Mouse (Mus musculus) erythroblast, adult 5-6 weeks (primary cell): ENCODE results near the gene Pde3a. TPM values are rescaled to one million over a fixed set of nuclear protein-coding genes. Genes with fewer than 3 reads are reported as not detected.

Experiments
- ATAC-seq: replicated peaks from 2 replicates; pipeline ENCODE4 v1.8.0; 2016; ENCODE audit warnings: moderate number of reproducible peaks, mild to moderate bottlenecking, moderate TSS enrichment, inconsistent platforms; ENCODE audit not compliant: poor library complexity, low FRiP score, severe bottlenecking
- total RNA-seq, 2 experiments: library from RNA; stranded (forward) in 1 of 2; stranded (reverse) in 1 of 2; fragments of 150-400 nt in 1 of 2; fragments of 200-764, 138-1000 nt in 1 of 2; gene quantifications; 2 replicates each; pipeline versions ENCODE4 v1.2.3 to v1.2.4; 2015 to 2017; ENCODE audit warnings: low replicate concordance in 2 of 2

The Pde3a gene
- total RNA-seq (2015; ENCODE audit: low replicate concordance), result not detected in 2 replicates
- under 0.01 and 0.28 TPM in 2 replicates for total RNA-seq (2017; ENCODE audit: low replicate concordance)

GRCm38 (mm10) chr6:141248691-141249584 lies at the start of gene Pde3a:
TSS of gene Pde3a (plus strand) at chr6:141249269.
- ATAC-seq, result no peak

DNA sequence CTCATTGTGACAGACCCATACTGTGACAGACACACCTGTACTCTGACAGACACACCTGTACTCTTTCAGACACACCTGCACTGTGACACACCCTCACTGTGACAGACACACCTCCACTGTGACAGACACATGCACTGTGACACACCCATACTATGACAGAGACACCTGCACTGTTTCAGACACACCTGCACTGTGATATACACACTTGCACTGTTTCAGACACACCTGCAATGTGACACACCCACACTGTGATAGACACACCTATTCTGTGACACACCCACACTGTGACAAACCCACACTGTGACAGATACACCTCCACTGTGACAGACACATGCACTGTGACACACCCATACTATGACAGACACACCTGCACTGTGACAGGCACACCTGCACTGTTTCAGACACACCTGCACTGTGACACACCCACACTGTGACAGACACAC lies 48.9 kb upstream of the Pde3a start:
- no peak for ATAC-seq

GRCm38 (mm10) chr6:141207531-141207930 lies 41.5 kb upstream of the Pde3a start:
- no peak for ATAC-seq

DNA sequence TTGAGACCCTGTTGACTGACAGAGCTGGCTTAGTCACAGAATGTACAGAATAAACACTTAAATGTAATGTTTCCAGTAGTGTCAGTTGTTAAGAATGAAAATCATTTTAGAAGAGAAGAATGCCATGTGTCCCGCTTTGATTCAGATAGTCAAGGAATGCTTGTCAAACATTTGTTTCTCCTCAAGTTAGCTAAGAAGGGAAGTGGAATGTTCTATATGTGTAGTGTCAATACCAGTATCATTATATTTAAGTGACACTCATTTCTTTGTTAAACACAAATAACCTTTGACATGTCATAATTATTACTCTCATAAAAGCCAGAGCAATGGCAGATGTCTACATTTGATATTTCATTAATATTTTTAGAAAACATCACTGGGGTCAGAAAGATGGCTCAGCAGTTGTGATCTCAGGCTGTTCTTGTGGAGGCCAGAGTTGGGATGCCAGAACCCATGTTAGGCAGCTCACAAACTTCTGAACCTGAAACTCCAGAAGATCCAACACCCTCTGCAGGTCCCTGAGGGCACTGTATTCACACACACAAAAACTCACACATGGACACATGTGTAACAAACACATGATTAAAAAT lies 40.7 kb upstream of the Pde3a start:
- no peak for ATAC-seq

DNA sequence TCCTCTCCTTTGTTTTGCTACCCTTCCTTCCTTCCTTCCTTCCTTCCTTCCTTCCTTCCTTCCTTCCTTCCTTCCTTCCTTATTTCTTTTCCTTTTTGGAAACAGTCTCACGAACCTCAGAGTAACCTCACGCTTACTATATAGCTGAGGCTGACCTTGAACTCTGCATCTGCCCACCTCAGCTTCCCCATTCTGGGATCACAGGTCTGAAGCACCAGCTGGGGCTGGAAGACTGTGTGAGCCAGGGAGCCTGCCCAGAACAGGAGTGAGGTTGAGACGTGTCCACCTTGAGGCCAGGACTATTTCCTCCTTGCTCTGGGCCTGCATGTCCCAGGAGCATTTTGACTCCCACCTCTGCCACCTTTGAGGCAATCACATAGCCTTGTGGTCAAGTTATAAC lies 39.0 kb upstream of the Pde3a start:
- no peak for ATAC-seq

- ATAC-seq, result no peak
Observed at GRCm38 (mm10) chr6:141221081-141221480, 28.0 kb upstream of the Pde3a start.

DNA sequence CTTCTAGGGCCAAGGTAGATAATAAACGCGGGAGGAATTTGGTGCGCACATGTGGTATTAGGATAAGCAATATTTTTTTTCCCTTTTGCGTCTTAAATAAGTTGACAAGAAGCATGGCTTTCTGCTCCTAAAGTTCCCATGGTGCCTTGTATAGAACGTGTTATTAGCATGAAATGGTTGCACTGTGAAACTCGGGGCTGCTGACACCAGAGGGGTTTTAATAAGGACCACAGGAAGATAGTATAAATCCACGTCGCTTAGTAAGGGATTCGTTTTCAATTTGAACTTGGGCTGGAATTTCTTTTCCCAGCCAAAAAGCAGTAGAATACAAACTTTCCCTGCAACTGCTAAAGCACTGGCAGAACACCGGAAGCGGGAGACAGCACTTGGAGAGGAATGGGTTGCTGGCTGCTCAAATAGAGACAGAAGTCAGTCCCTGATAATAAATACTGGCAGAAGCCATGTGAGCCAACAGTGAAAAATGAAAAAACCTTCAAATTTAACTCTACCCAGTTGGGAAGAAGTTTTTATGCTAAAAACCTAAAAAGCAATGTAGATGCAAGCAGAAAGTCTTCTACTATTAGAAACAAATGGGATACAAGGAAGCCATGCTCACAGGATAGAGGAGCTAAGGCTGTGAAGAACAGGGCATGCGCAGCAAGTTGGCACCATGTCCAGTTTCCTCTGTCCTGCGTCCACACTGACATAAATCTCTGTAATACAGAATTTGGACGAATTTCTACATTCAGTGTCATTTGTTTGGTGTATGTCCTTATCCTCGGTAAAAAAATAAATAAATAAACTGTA lies 22.0 kb upstream of the Pde3a start:
- ATAC-seq, result no peak

DNA sequence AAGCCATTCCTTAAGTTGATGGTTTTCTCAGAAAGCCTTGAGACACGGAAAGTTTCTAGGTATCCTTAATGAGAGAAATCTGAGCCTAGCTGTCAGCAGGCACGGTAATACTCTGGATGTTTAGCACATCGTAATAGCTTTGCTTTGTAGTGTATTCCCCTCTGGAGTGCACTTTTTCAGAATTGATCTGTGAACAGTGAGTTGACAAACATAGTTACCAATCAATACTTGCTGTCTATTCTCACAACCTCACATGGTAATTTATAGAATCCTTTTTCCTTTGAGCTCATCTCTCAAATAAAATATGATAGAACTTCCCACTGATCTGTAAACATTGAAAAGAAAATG lies 21.4 kb upstream of the Pde3a start:
- ATAC-seq, result no peak

GRCm38 (mm10) chr6:141232756-141233382 lies 16.2 kb upstream of the Pde3a start:
- ATAC-seq, result no peak

DNA sequence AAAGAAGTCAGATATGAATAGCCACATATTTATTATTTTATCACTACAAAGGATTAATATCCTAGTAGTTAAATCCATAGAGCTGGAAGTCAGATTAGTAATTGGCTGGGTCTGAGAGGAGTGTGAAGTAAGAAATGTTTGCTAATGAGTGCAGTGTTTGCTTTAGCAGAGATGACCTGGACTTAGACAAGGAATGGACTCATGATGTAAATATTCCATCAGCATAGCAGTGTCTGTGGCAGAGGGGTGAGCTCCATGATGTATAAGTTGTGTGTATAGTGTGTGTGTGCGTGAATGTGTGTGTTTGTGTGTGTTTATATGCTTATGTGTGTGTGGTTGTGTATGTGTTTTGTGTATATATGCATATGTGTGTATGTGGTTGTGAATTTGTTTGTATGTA lies 7.3 kb upstream of the Pde3a start:
- no peak for ATAC-seq

- no peak for ATAC-seq
Observed at GRCm38 (mm10) chr6:141245089-141245488, 4.0 kb upstream of the Pde3a start.

- ATAC-seq, result no peak
Observed at GRCm38 (mm10) chr6:141246391-141246790, 2.7 kb upstream of the Pde3a start.

DNA sequence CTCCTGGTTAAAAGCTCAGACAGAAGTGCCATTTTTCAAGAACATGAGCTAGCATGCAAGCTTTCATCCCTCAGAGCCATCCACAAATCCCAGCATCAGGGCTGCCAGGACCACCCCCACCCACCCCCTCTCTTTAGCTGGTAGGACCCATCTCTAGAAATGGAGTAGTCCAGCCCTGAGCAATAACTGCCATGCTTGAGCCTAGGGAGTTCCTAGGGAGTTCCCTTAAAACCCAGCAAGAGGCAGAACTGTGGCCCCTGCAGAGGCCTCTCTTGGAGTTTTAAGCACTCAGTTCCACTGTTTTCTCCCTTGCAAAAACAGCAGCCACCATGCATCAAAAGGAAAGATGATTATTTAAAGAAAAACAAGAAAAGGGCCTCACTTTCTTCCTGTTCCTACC lies 988 bp upstream of the Pde3a start:
- ATAC-seq, result no peak

- no peak for ATAC-seq
Observed at GRCm38 (mm10) chr6:141249585-141250295, 671 bp downstream of the Pde3a start.

GRCm38 (mm10) chr6:141250296-141250629 lies 1.2 kb downstream of the Pde3a start:
- ATAC-seq, result no peak

- no peak for ATAC-seq
Observed at GRCm38 (mm10) chr6:141250984-141251383, 1.9 kb downstream of the Pde3a start.

DNA sequence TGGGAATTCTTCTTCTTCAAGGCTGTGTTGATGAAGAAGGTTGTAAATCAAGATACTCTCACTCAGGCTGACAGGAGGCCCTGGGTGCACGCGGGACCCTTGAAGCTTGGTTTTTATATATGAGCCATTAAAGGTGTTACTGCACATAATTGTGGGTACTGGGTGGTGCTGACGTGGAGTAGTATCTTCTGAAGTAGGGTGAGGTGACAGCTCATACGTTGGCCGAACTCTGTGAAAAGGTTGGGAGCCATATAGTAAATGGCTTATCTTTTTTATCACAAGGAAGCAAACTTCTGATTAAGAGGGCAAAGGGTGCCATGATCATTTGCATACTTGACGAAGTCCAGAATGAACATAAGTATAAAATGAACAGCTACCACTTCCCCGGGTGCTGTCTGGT lies 3.5 kb downstream of the Pde3a start:
- ATAC-seq, result no peak

DNA sequence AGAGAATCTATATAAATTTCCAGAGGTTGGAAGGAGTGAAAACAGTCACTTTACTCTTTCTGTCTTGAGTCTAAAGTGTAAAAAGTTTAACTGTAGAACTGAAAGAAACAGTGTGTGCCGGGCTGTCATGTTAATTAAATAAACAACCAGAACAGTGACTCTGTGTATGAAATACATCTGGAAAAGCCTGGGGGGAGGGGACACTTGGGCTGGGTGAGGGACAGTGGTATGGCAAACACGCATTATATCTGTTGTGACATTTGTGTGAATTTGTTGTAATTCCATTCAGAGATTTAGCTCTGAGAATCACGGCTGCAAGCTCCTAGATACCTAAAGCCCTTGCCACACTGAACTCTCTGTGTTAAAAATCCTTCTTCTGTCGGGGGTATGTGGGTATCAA lies 5.9 kb downstream of the Pde3a start:
- ATAC-seq, result no peak

- ATAC-seq, result no peak
Observed at GRCm38 (mm10) chr6:141256896-141257295, 7.8 kb downstream of the Pde3a start.
